Mouse (Mus musculus) heart, embryonic 11.5 days (tissue): Measurements from ENCODE around the gene Kif6. TPM values are rescaled to one million over a fixed set of nuclear protein-coding genes. Genes with fewer than 3 reads are reported as not detected.
A peak's percentile ranks its signal among the peaks of the same experiment; 100 is the strongest.

ENCODE experiments used
- ATAC-seq: fragments of 200-750 bp; cut with Nextera tagmentation; replicated peaks from 2 replicates; pipeline ENCODE4 v1.8.0; 2017; ENCODE audit warnings: moderate library complexity; ENCODE audit not compliant: insufficient number of reproducible peaks, low FRiP score, low TSS enrichment
- H3K27ac ChIP-seq: fragments of 300-500 bp; sonication (generic); 2 replicates; pipeline ENCODE4 v1.5.1; 2014; ENCODE audit warnings: mild to moderate bottlenecking, low read depth, low read length
- H3K27me3 ChIP-seq: fragments of 300-500 bp; sonication (generic); 2 replicates; pipeline ENCODE4 v1.6.1; 2014; ENCODE audit warnings: mild to moderate bottlenecking, low read length, mixed read lengths; ENCODE audit not compliant: control insufficient read depth, insufficient read depth
- H3K36me3 ChIP-seq: fragments of 300-500 bp; sonication (generic); 2 replicates; pipeline ENCODE4 v1.6.1; 2014; ENCODE audit warnings: mild to moderate bottlenecking, low read length, moderate library complexity, mixed read lengths; ENCODE audit not compliant: control insufficient read depth, insufficient read depth
- H3K4me1 ChIP-seq: fragments of 300-500 bp; sonication (generic); 2 replicates; pipeline ENCODE4 v1.6.1; 2014; ENCODE audit warnings: low read length; ENCODE audit not compliant: control insufficient read depth, insufficient read depth
- H3K4me2 ChIP-seq: fragments of 300-500 bp; sonication (generic); 2 replicates; pipeline ENCODE4 v1.6.1; 2014; ENCODE audit warnings: mild to moderate bottlenecking, moderate library complexity
- H3K4me3 ChIP-seq: fragments of 300-500 bp; sonication (generic); 2 replicates; pipeline ENCODE4 v1.5.1; 2014; ENCODE audit warnings: low read depth, low read length
- H3K9ac ChIP-seq: fragments of 300-500 bp; sonication (generic); 2 replicates; pipeline ENCODE4 v1.6.1; 2014; ENCODE audit warnings: mild to moderate bottlenecking, low read depth, low read length, moderate library complexity
- H3K9me3 ChIP-seq: fragments of 300-500 bp; sonication (generic); replicated peaks from 2 replicates; pipeline ENCODE4 v1.6.1; 2016; ENCODE audit warnings: low read length; ENCODE audit not compliant: control insufficient read depth
- WGBS: fragments of 180-500 bp; shearing (Covaris S2); extraction: QIAGEN DNeasy Blood & Tissue Kit; methylation state at CpG from one replicate; pipeline ENCODE4 v1.1.7; 2014; ENCODE audit not compliant: insufficient replicate concordance; 5-methylcytosine and 5-hydroxymethylcytosine counted together
- polyA plus RNA-seq: library from polyadenylated mRNA; unstranded; fragments of >200 nt; fragmentation: Nextera tagmentation; extraction: Ambion mirVana; gene quantifications from 2 replicates; pipeline ENCODE4 v1.2.1, GENCODE M21; 2014

The Kif6 gene
- polyA plus RNA-seq, 1 experiment from 2014 or later = 2.1 TPM

DNA sequence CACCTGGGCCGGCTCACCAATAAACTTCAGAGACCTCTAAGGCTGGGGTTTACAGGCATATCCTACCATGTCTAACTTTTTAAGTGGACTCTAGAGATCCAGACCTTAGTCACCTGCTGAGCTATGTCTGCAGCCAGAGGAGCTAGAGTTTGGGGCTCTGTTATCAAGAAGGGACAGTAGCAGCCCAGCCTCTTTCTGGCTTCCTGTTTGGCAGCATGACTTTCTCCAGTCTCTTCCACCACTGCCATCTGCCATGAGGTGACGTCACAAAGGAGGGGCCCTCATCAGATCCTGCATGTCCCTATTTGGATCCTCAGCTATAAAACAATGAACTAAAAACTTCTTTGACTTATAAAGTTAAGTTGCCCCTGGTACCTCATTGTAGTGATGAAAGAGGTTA, 250.7 kb downstream of the Kif6 start:
- Histone ChIP-seq H3K36me3 (no peaks in the 10 kb centered on the region), H3K9ac (no peak overlapping the region), H3K9me3 (no peaks in the 10 kb centered on the region), H3K27ac (no peak overlapping the region), H3K4me2 (no peak overlapping the region), H3K27me3 (no peaks in the 10 kb centered on the region; the same call in 1 of the 2 replicates), H3K4me3 (no peak overlapping the region), H3K4me1 (peaks cover 14% of the 10 kb centered on the region)
- no peak for ATAC-seq
- 80% methylated on average over 2 of the region's 2 CpGs for WGBS

DNA sequence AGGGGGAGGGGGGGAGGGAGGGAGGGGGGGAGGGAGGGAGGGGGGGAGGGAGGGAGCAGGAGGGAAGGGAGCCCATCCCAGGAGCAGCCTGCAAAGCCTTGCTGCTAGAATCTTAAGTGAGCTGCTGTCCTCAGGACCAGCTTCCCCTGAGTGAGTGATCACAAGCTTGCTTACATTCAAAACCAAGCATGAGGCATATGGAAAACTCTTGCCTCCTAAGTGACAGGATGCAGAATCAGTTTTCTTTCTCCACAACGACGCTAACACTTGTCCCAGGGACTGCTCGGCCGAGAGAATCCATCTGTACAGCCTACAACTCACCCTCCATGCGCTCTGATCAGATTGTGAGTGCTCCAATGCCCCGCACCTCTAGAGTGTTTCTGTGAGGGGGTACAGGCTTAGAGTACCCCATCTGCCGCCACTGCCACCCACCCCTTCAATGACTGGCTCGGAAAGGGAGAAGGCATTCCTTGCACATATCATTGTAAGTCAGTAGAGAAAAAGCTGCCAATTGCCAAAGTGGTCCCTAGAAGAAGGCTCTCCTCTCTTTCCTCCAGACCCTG, 251.8 kb downstream of the Kif6 start:
- Histone ChIP-seq H3K27ac (no peak overlapping the region), H3K27me3 (peaks cover 8% of the 10 kb centered on the region), H3K4me2 (no peak overlapping the region), H3K36me3 (no peaks in the 10 kb centered on the region), H3K9ac (no peak overlapping the region), H3K4me3 (no peak overlapping the region), H3K9me3 (no peaks in the 10 kb centered on the region), H3K4me1 (peaks cover 12% of the 10 kb centered on the region)
- no peak for ATAC-seq
- 28% methylated on average over 8 of the region's 8 CpGs for WGBS

- no peak overlapping the region for H3K27ac ChIP-seq
- H3K4me1 ChIP-seq = peaks cover 12% of the 10 kb centered on the region
- ATAC-seq = no peak
- no peaks in the 10 kb centered on the region for H3K9me3 ChIP-seq
- WGBS = 15% methylated on average over 13 of the region's 13 CpGs
- no peak overlapping the region for H3K9ac ChIP-seq
- no peaks in the 10 kb centered on the region for H3K36me3 ChIP-seq
- H3K27me3 ChIP-seq = peaks cover 8% of the 10 kb centered on the region
- H3K4me3 ChIP-seq = no peak overlapping the region
- H3K4me2 ChIP-seq = peak overlapping the region; percentile 2; the same call in 1 of the 2 replicates
Measured at GRCm38 (mm10) chr17:49867321-49868137, 252.6 kb downstream of the Kif6 start.

DNA sequence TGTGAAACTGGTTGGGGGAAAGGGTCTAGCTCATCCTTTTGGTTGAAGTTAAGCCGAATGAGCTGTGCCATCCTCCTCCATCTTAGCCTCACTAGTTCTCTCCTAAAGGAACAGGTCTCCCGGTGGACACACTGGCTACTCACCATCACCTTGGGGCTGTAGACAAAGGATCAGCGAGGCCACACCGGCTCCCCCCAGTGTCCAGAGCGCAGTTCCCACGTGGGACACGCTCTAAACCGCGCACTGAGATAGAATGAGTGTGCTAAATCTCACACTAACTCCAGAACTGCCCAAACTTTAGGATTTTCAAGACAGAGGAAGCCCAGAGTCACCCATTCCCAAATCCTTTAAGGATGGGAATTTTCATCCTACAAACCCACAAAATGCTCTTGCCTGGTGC, 254.3 kb downstream of the Kif6 start:
- Histone ChIP-seq H3K4me2 (no peak overlapping the region), H3K27ac (no peak overlapping the region), H3K4me1 (peaks cover 12% of the 10 kb centered on the region), H3K36me3 (no peaks in the 10 kb centered on the region), H3K4me3 (no peak overlapping the region), H3K9me3 (no peaks in the 10 kb centered on the region), H3K9ac (no peak overlapping the region), H3K27me3 (peaks cover 8% of the 10 kb centered on the region)
- no peak for ATAC-seq
- 71% methylated on average over 9 of the region's 9 CpGs for WGBS

- Histone ChIP-seq H3K9ac (no peak overlapping the region), H3K4me3 (no peak overlapping the region), H3K27ac (no peak overlapping the region), H3K9me3 (no peaks in the 10 kb centered on the region), H3K4me1 (peaks cover 5% of the 10 kb centered on the region), H3K4me2 (no peak overlapping the region), H3K36me3 (no peaks in the 10 kb centered on the region), H3K27me3 (peaks cover 12% of the 10 kb centered on the region)
- WGBS = 26% methylated on average over 2 of the region's 2 CpGs
- no peak for ATAC-seq
Measured at GRCm38 (mm10) chr17:49872305-49872704, 257.4 kb downstream of the Kif6 start.

GRCm38 (mm10) chr17:49874746-49875145, 259.8 kb downstream of the Kif6 start:
- H3K4me1 ChIP-seq = no peaks in the 10 kb centered on the region
- no peak for ATAC-seq
- no peaks in the 10 kb centered on the region for H3K36me3 ChIP-seq
- peaks cover 15% of the 10 kb centered on the region for H3K27me3 ChIP-seq
- H3K9ac ChIP-seq = no peak overlapping the region
- H3K4me2 ChIP-seq = no peak overlapping the region
- WGBS = 70% methylated on average over 5 of the region's 5 CpGs
- no peak overlapping the region for H3K27ac ChIP-seq
- no peaks in the 10 kb centered on the region for H3K9me3 ChIP-seq
- no peak overlapping the region for H3K4me3 ChIP-seq

- WGBS = 60% methylated on average over 6 of the region's 6 CpGs
- no peak overlapping the region for H3K27ac ChIP-seq
- H3K27me3 ChIP-seq = peaks cover 15% of the 10 kb centered on the region
- H3K4me1 ChIP-seq = no peaks in the 10 kb centered on the region
- no peak overlapping the region for H3K4me2 ChIP-seq
- H3K9ac ChIP-seq = no peak overlapping the region
- H3K36me3 ChIP-seq = no peaks in the 10 kb centered on the region
- ATAC-seq = no peak
- H3K4me3 ChIP-seq = no peak overlapping the region
- no peaks in the 10 kb centered on the region for H3K9me3 ChIP-seq
Measured at GRCm38 (mm10) chr17:49875401-49875800, 260.5 kb downstream of the Kif6 start.

GRCm38 (mm10) chr17:49875939-49876651, 261.2 kb downstream of the Kif6 start:
- no peak overlapping the region for H3K4me2 ChIP-seq
- H3K4me3 ChIP-seq = no peak overlapping the region
- no peak overlapping the region for H3K27ac ChIP-seq
- no peak for ATAC-seq
- H3K36me3 ChIP-seq = no peaks in the 10 kb centered on the region
- no peaks in the 10 kb centered on the region for H3K4me1 ChIP-seq
- no peaks in the 10 kb centered on the region for H3K9me3 ChIP-seq
- WGBS = 48% methylated on average over 15 of the region's 15 CpGs
- H3K27me3 ChIP-seq = peaks cover 11% of the 10 kb centered on the region
- H3K9ac ChIP-seq = no peak overlapping the region
